Mouse (Mus musculus) stomach, postnatal 0 days (tissue): Measurements from ENCODE around the gene Cphx1.
"Not testable (repeated sequence)": the region's sequence is repeated elsewhere in the genome, so short reads cannot be mapped to it uniquely, and the experiment has no call there.

Experiments
- CTCF ChIP-seq: IDR thresholded peaks from 2 replicates; pipeline ENCODE4 v1.5.1; 2016; ENCODE audit warnings: antibody characterized with exemption, low read depth, mild to moderate bottlenecking, moderate library complexity
- EP300 ChIP-seq: optimal IDR thresholded peaks from 2 replicates; pipeline ENCODE3; 2016; ENCODE audit warnings: antibody characterized with exemption

DNA sequence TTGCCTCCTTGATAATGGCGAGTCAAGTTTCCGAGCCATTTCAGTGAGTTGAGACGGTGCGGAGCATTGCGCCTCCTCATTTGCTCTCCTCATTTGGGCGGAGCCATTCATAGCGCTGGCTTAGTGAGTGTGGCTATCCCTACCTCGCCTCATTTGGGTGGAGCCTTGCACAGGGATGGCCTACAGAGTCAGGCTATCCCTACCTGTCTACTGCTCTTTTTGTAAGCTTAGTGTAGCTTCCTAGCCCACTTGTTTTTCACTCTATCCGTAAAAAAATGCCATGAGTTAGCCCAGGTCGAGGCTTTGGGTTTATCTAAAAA is 10.6 kb upstream of the Cphx1 start, which contains the start of gene Tmem254a:
- TF ChIP-seq EP300, CTCF: not testable (repeated sequence)
